Mouse (Mus musculus) C3H10T1/2 (cell line): ENCODE results near the gene Adcyap1. TPM values are rescaled to one million over a fixed set of nuclear protein-coding genes. Genes with fewer than 3 reads are reported as not detected.

ENCODE experiments used
- polyA plus RNA-seq, 2 experiments: library from polyadenylated mRNA; unstranded; fragments of >200 nt; fragmentation: generic; extraction: Trizol; gene quantifications; one replicate each; pipeline ENCODE4 v1.2.1; 2012; ENCODE audit warnings: missing spikeins in 2 of 2

Adcyap1 gene
- not detected for polyA plus RNA-seq

DNA sequence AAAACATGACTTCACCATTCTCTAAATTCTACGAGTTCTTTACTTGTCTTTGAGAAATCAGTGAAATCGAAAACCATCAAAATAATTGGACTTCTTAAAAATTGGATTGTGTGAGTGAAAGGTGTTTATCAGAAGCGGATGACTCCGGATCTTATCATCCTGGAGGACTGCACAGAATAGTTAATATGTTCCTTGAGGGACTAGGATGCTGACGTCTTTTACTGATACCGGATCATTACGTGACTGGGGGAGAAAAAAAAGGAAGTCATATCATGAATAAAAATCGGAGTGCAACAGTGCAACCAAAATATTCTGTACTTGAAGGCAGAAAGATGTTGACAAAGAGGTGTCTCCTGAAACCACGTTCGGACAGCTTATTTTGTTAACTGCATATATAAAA lies at the start of gene Adcyap1:
Gene Adcyap1 (plus strand): TSS at position 301 of the 400 bp plus-strand sequence.

